Mouse (Mus musculus) mouse embryonic stem cell (cell line): ENCODE results near the gene Nono.
"Not testable (repeated sequence)": the region's sequence is repeated elsewhere in the genome, so short reads cannot be mapped to it uniquely, and the experiment has no call there.

Experiments used
- in situ Hi-C, 2 experiments: fragments of 300-500 bp; cut with MboI; formaldehyde crosslinking; loops; 1 replicate in 1 of 2; 3 replicates in 1 of 2; pipeline ENCODE4 v1.14.3; 2019 to 2020; ENCODE audit warnings: low sequenced_read_pairs in 2 of 2, low pct_unique_long_range_greater_than_20kb in 1 of 2, mixed read lengths in 1 of 2; ENCODE audit not compliant: unreplicated experiment in 1 of 2

Gene Nono

GRCm38 (mm10) chrX:101451591-101451990, 22.5 kb downstream of the Nono start:
- in situ Hi-C loops, result no loop called here

DNA sequence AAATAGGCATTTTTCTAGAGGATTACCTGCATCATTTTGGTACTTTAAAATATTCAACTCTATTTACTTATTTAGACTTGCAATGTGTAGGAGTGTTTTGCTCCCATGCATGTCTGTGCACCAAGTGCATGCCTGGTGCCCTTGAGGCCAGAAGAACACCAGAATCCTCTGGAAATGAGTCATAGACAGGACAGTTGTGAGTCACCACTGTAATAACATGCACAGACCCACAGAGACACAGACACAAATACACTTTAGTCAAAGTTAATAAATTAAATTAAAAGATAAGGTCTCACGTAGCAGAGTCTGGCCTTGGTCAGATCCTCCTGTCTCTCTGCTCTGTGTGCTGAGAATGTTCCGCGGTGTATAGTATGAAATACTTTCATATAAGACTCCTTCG, 43.1 kb downstream of the Nono start:
- in situ Hi-C loops, result no loop called here

DNA sequence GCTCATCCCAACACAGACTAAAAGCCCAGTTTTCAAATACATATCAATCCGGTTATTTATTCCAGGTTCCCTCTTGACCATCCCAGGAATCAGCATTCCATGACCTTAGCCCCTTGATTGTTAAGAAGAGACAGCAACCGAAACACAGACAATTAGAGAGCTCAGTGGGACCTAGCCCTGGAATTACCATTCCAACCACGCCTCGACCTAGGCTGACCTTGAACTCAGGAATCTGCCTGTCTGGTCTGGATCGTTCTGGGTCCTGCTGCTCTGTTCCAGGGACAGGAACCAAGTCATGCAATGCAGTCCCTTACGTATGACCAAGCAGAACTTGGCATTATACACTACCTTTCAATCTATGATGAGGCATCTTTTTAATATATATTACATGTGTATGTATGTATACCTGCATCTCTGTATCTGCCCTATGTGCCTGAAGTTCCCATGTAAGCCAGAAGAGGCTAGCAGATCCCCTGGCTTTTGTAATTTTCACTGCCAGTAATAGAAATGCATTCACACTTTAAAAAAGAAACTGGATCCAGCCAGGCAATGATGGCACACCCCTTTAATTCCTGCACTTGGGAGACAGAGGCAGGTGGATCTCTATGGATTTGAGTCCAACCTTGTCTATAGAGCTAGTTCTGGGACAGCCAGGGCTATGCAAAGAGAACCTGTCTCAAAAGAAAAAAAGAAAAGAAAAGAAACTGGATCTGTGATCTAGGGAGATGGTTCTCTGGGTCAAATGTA, 52.7 kb downstream of the Nono start:
- in situ Hi-C loops, result no loop called here

GRCm38 (mm10) chrX:101486487-101487152, 57.5 kb downstream of the Nono start:
- in situ Hi-C loops, result not testable (repeated sequence)
